In the genomic region with DNA sequence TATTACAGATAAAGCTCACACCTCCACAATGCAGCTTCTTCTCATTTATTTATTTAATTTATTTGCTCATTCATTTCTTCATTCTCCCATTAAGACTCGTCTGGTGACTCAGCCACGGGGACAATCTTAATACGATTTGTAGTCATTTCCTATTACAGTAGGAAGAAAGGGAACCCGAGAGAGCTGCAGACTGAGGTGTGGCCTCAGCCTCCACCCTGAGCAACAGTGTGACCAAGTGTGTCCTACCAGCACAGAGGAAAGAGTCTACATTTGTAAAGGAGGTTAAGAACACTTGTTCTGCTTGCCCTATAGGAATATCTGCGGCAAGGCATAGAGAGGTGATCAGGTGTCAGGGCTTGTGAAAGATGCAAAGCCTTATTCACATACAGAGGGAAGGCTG, we compare ENCODE assay signal across 20 mouse cellular contexts.
DNase-seq lines count a peak whose midpoint lies in the region; ATAC-seq and TF ChIP-seq lines count a peak whose summit lies in the region.
"Had no signal": no experiment of that assay in that cellular context is flagged by ENCODE, and none has a peak within 500 bp of the region (broad histone marks: within the 10 kb centered on the region; RNA-seq: fewer than 3 reads in every experiment).

No protein-coding gene starts in this region.

- no peak for DNase-seq in kidney, adult 2 months
- DNase-seq in B cell, adult 2 months: peak; percentile 33 to 36
- DNase-seq in adrenal gland, postnatal 10 days: no peak
- DNase-seq in gastrocnemius, postnatal 14 days: no peak
- DNase-seq: cerebellum, adult 11-12 months; kidney, adult 11 months; liver, embryonic 13.5 days; lung, adult 2 months; lung, postnatal 14 days; midbrain, embryonic 14.5 days; thymus, adult 18-20 months had no signal

- H3K4me2 ChIP-seq in kidney, embryonic 14.5 days (replicated peaks; ENCODE audit: low read depth, low read length): no peak overlapping the region
- H3K4me2 ChIP-seq: embryonic facial prominence, embryonic 12.5 days; limb, embryonic 13.5 days; liver, embryonic 13.5 days; neural tube, embryonic 15.5 days had no signal

- no peak overlapping the region for H3K4me3 ChIP-seq in kidney, embryonic 14.5 days (ENCODE audit: low read length)
- H3K4me3 ChIP-seq in kidney, adult 2 months (ENCODE audit: insufficient read depth, low read depth, low read length): no peak overlapping the region
- H3K4me3 ChIP-seq: embryonic facial prominence, embryonic 12.5 days; limb, embryonic 13.5 days; liver, embryonic 13.5 days; myocyte; neural tube, embryonic 15.5 days had no signal

- peaks cover 16% of the 10 kb centered on the region for H3K4me1 ChIP-seq in kidney, embryonic 14.5 days (ENCODE audit: control insufficient read depth, insufficient read depth, low read length)
- no peaks in the 10 kb centered on the region for H3K4me1 ChIP-seq in kidney, adult 2 months (ENCODE audit: control insufficient read depth, insufficient read depth, low read length)

- ATAC-seq in kidney, embryonic 14.5 days (ENCODE audit: low FRiP score, low TSS enrichment): peak; percentile 5; the same call in 1 of the 2 replicates
- ATAC-seq in granulocyte monocyte progenitor cell, adult 5-6 weeks (replicated peaks; ENCODE audit: poor library complexity, severe bottlenecking): peak; percentile 73
- ATAC-seq in monocyte, adult 5-6 weeks (replicated peaks; ENCODE audit: insufficient number of reproducible peaks, low FRiP score, low TSS enrichment, poor library complexity, severe bottlenecking): peak; percentile 70
- no peak for ATAC-seq in frontal cortex, adult (ENCODE audit: low TSS enrichment)

- no peak for TF ChIP-seq POLR2A in kidney, adult 2 months (IDR thresholded peaks at IDR 0.05; ENCODE audit: low read depth, low read length)

- no peaks in the 10 kb centered on the region for H3K27me3 ChIP-seq in kidney, embryonic 14.5 days (ENCODE audit: control insufficient read depth, insufficient read depth, low read length)
- H3K27me3 ChIP-seq in kidney, adult 2 months (replicated peaks; ENCODE audit: control insufficient read depth, insufficient read depth, low read length): no peaks in the 10 kb centered on the region
- H3K27me3 ChIP-seq: embryonic facial prominence, embryonic 12.5 days; limb, embryonic 13.5 days; liver, embryonic 13.5 days; neural tube, embryonic 15.5 days had no signal

- no peaks in the 10 kb centered on the region for H3K36me3 ChIP-seq in kidney, embryonic 14.5 days (ENCODE audit: control insufficient read depth, insufficient read depth, low read length)
- no peaks in the 10 kb centered on the region for H3K36me3 ChIP-seq in kidney, adult 2 months (ENCODE audit: control insufficient read depth, insufficient read depth, low read length)
- H3K36me3 ChIP-seq: embryonic facial prominence, embryonic 12.5 days; limb, embryonic 13.5 days; liver, embryonic 13.5 days; neural tube, embryonic 15.5 days had no signal

- H3K9ac ChIP-seq in kidney, embryonic 14.5 days (ENCODE audit: low read depth, low read length): no peak overlapping the region
- H3K9ac ChIP-seq: embryonic facial prominence, embryonic 12.5 days; limb, embryonic 13.5 days; liver, embryonic 13.5 days; neural tube, embryonic 15.5 days had no signal

- intact Hi-C loops in gastrocnemius, postnatal 14 days (cut with DNase I; ENCODE audit: low total_unique reads): no loop called here

- H3K9me3 ChIP-seq in kidney, embryonic 14.5 days (ENCODE audit: control insufficient read depth, low read length): no peaks in the 10 kb centered on the region
- H3K9me3 ChIP-seq: embryonic facial prominence, embryonic 12.5 days; liver, embryonic 13.5 days; neural tube, embryonic 15.5 days had no signal

- no peak for TF ChIP-seq CTCF in kidney, adult 2 months (conservative IDR thresholded peaks at IDR 0.05; ENCODE audit: insufficient read depth, insufficient read length, low read depth, low read length)

- no peak overlapping the region for H3K27ac ChIP-seq in kidney, embryonic 14.5 days (ENCODE audit: low read depth, low read length)
- no peak overlapping the region for H3K27ac ChIP-seq in kidney, adult 2 months (ENCODE audit: insufficient read depth, low read depth, low read length)
- H3K27ac ChIP-seq: embryonic facial prominence, embryonic 12.5 days; kidney, postnatal 0 days; limb, embryonic 13.5 days; liver, embryonic 13.5 days; neural tube, embryonic 15.5 days had no signal

- WGBS in kidney, embryonic 14.5 days: 31% methylated on average over 5 of the region's 5 CpGs
- WGBS in kidney, adult 2 months: 50% methylated on average over 5 of the region's 5 CpGs

Comparison
In these comparisons a context has a peak if more than half of its experiments do, and no peak if none do; other contexts are left out.
1. DNase-seq: peak in B cell, adult 2 months (2 of 2); none in kidney, adult 2 months (single experiment), adrenal gland, postnatal 10 days (single experiment) and gastrocnemius, postnatal 14 days (single experiment).